Mouse (Mus musculus) forebrain, embryonic 14.5 days (tissue): ENCODE data around the gene Gpr137c. TPM values are rescaled to one million over a fixed set of nuclear protein-coding genes. Genes with fewer than 3 reads are reported as not detected.
A peak's percentile ranks its signal among the peaks of the same experiment; 100 is the strongest.

Source experiments
- ATAC-seq: fragments of 200-750 bp; cut with Nextera tagmentation; 2 replicates; pipeline ENCODE4 v1.8.0; 2017; ENCODE audit warnings: mild to moderate bottlenecking, moderate library complexity
- DNase-seq: peaks from one replicate; pipeline ENCODE4 v3.0.0-alpha.2; 2015; ENCODE audit warnings: low spot score
- H3K27ac ChIP-seq: fragments of 300-500 bp; sonication (generic); 2 replicates; pipeline ENCODE4 v1.5.1; 2014; ENCODE audit warnings: low read depth, mild to moderate bottlenecking, control low read depth, low read length, moderate library complexity
- H3K27me3 ChIP-seq: fragments of 300-500 bp; sonication (generic); replicated peaks from 2 replicates; pipeline ENCODE4 v1.6.1; 2014; ENCODE audit warnings: low read length, control low read depth, mixed read lengths; ENCODE audit not compliant: control insufficient read depth, insufficient read depth
- H3K36me3 ChIP-seq: fragments of 300-500 bp; sonication (generic); 2 replicates; pipeline ENCODE4 v1.6.1; 2014; ENCODE audit warnings: low read length, control low read depth; ENCODE audit not compliant: control insufficient read depth, insufficient read depth
- H3K4me1 ChIP-seq: fragments of 300-500 bp; sonication (generic); 2 replicates; pipeline ENCODE4 v1.6.1; 2014; ENCODE audit warnings: antibody characterized with exemption, low read length, control low read depth; ENCODE audit not compliant: control insufficient read depth, insufficient read depth
- H3K4me2 ChIP-seq: fragments of 300-500 bp; sonication (generic); 2 replicates; pipeline ENCODE4 v1.6.1; 2014; ENCODE audit warnings: mild to moderate bottlenecking, control low read depth, low read length
- H3K4me3 ChIP-seq: fragments of 300-500 bp; sonication (generic); 2 replicates; pipeline ENCODE4 v1.5.1; 2014; ENCODE audit warnings: low read depth, low read length, control low read depth
- H3K9ac ChIP-seq: fragments of 300-500 bp; sonication (generic); 2 replicates; pipeline ENCODE4 v1.6.1; 2014; ENCODE audit warnings: mild to moderate bottlenecking, low read length, control low read depth, moderate library complexity
- H3K9me3 ChIP-seq: fragments of 300-500 bp; sonication (generic); replicated peaks from 2 replicates; pipeline ENCODE4 v1.6.1; 2016; ENCODE audit warnings: low read length, control low read depth, mixed read lengths; ENCODE audit not compliant: control insufficient read depth
- WGBS: fragments of 180-500 bp; shearing (Covaris S2); extraction: QIAGEN DNeasy Blood & Tissue Kit; methylation state at CpG from one replicate; pipeline ENCODE4 v1.1.7; 2014; 5-methylcytosine and 5-hydroxymethylcytosine counted together
- polyA plus RNA-seq: library from polyadenylated mRNA; unstranded; fragments of >200 nt; fragmentation: Nextera tagmentation; extraction: Ambion mirVana; gene quantifications from 2 replicates; pipeline ENCODE4 v1.2.1, GENCODE M21; 2014

Gene Gpr137c
- polyA plus RNA-seq, 1 experiment from 2014 or later = 14.8 TPM

DNA sequence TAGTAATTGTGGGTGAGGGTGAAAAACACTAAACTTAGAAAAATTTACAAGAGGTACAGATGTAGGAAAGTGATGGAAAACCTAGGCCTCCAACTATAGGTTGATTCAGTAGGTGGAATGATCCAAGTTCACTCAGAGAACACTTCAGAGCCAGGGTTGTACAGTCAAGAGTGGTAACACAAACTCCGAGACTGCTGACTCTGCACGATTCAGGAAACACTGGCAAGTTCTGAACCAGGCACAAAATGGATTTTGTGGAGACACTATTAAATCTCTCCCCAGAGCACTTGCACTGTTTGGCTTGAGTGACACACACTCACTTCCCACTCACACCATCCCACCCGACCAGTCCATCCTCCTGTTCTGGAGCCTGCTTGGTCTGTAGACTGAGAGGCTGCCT is 103.8 kb downstream of the Gpr137c start:
- no peaks in the 10 kb centered on the region for H3K9me3 ChIP-seq
- no peak for DNase-seq
- H3K4me3 ChIP-seq = no peak overlapping the region
- no peak overlapping the region for H3K9ac ChIP-seq
- ATAC-seq = no peak
- no peak overlapping the region for H3K27ac ChIP-seq
- H3K4me2 ChIP-seq = no peak overlapping the region
- no peaks in the 10 kb centered on the region for H3K4me1 ChIP-seq
- no peaks in the 10 kb centered on the region for H3K27me3 ChIP-seq
- no peaks in the 10 kb centered on the region for H3K36me3 ChIP-seq
- WGBS = 86% methylated on average over 3 of the region's 3 CpGs

DNA sequence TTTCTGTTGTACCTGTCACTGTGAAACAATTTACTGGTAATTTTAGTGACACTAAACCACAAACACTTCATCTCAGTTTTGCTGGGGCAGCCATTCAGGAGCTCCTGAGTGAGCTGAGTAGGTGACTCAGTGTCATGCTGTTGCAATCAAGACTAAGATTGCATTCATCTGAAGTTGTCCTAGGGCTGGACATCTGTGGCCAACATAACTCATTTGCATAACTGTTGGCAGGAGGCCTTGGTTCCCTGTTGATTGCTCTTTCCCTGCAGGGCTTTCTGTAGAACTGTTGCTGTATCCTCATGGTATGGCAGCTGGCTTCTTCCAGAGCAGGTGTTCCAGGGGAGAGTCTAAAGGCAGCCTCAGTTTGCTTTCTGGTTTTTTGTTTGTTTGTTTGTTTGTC is 106.0 kb downstream of the Gpr137c start:
- Histone ChIP-seq H3K9ac (no peak overlapping the region), H3K4me3 (no peak overlapping the region), H3K36me3 (no peaks in the 10 kb centered on the region), H3K4me1 (no peaks in the 10 kb centered on the region), H3K9me3 (no peaks in the 10 kb centered on the region), H3K27ac (no peak overlapping the region), H3K27me3 (no peaks in the 10 kb centered on the region), H3K4me2 (no peak overlapping the region)
- no peak for ATAC-seq
- DNase-seq = peak; percentile 68

DNA sequence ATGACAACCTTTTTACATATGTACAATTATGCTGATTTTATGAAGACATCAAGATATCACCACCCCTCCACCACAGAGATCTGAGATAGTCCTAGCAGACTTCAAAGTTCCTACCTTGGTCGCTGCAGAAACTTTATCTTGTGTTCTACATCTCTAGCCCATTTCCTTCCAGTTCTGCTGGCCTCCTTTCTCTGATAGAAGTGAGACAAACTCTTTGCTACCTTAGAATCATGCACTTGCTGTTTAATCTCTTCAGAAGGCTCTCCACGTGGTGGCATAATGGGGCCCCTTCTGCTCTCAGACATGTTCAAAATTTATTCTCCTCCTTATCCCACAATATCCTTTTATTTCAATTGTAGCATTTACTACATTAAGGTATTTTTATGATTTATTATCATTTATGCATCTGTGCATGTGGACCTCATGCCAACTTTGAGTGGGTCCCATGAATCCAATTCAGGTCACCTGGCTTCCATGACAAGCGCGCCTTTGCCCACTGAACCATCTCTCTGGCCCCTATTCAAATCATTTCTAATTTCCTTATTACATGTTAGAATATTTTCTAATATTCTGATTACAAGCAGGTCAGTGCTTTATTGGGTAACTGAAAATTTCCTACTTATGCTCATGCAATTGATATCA is 108.7 kb downstream of the Gpr137c start:
- no peaks in the 10 kb centered on the region for H3K27me3 ChIP-seq
- no peak overlapping the region for H3K9ac ChIP-seq
- no peaks in the 10 kb centered on the region for H3K9me3 ChIP-seq
- H3K4me2 ChIP-seq = no peak overlapping the region
- H3K4me3 ChIP-seq = no peak overlapping the region
- H3K27ac ChIP-seq = no peak overlapping the region
- H3K36me3 ChIP-seq = peaks cover 21% of the 10 kb centered on the region
- ATAC-seq (no peak), DNase-seq (no peak)
- H3K4me1 ChIP-seq = 0 out of 2 replicates have a peak, but pooled peaks cover 2% of the 10 kb centered on the region
- 91% methylated on average over 4 of the region's 4 CpGs for WGBS

DNA sequence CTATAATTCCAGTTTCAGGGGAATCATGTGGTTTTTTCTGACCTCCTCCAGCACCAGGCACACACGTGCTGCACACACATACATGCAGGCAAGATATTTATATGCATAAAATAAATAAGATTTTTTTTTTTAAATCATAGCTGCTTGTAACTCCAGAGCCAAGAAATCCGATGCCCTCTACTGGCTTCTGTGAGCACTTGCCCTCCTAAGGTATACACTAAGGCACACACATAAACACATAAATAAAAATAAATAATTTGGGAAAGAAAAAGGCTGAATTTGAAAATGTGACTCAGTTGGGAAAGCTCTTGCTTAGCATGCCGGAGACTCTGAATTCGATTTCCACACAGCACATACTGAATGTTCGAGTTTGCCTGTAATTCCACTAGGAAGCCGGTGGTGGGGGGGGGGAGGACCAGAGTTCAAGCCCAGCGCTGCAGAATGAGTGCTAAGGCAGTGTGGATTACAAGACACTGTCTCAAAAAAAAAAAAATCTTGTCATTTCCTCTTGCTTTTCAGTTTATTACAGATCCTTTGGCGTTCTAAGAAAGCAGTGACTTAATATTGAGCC is 109.6 kb downstream of the Gpr137c start:
- ATAC-seq (peak; percentile 17; the same call in 1 of the 2 replicates), DNase-seq (peak; percentile 44)
- Histone ChIP-seq H3K4me2 (peak overlapping the region; percentile 44), H3K36me3 (peaks cover 28% of the 10 kb centered on the region), H3K27ac (0 out of 2 replicates have a peak overlapping the region, but pooled peaks have one; percentile 82), H3K9ac (peak overlapping the region; percentile 33; the same call in 1 of the 2 replicates), H3K27me3 (no peaks in the 10 kb centered on the region), H3K9me3 (no peaks in the 10 kb centered on the region), H3K4me3 (peak overlapping the region; percentile 83), H3K4me1 (0 out of 2 replicates have a peak, but pooled peaks cover 2% of the 10 kb centered on the region)
- WGBS = 15% methylated on average over 8 of the region's 8 CpGs

DNA sequence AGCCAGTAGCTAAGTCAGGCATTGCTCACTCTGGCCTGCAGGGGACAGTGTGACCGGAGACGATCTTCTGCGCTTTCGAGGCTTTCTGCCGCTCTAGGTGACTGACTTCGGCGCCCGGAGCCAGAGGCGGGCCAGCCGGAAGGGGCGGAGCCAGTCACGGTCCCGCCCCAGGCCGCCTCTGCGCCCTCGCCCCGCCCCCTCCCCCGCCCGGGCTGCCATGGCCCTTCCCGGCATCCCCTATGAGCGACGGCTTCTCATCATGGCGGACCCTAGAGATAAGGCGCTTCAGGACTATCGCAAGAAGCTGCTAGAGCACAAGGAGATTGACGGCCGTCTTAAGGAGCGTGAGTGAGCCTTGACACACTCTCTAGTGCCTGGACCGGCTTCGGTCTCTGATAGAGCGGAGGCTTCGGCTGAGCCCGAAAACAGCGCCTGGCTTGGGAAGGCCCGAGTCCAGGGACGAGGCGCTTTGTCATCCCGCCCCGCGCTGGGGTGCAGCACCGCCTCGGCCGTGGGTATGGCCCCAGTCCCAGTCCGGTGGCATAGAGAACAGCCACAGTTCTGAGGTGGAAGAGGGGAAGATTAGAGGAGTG is 110.2 kb downstream of the Gpr137c start, which contains the start of gene Psmc6:
Gene Psmc6 (plus strand): TSS at position 200 of the 593 bp plus-strand sequence.
- 0 out of 2 replicates have a peak, but pooled peaks cover 2% of the 10 kb centered on the region for H3K4me1 ChIP-seq
- peak within 1 kb of the TSS; percentile 83 for H3K4me3 ChIP-seq
- peak within 1 kb of the TSS; percentile 82 for H3K27ac ChIP-seq
- no peaks in the 10 kb centered on the region for H3K27me3 ChIP-seq
- peaks cover 31% of the 10 kb centered on the region for H3K36me3 ChIP-seq
- ATAC-seq (peak; percentile 97), DNase-seq (peak; percentile 96)
- peak within 1 kb of the TSS; percentile 93 for H3K9ac ChIP-seq
- WGBS = under 1% methylated on average over 36 of the region's 44 CpGs
- no peaks in the 10 kb centered on the region for H3K9me3 ChIP-seq
- H3K4me2 ChIP-seq = peak within 1 kb of the TSS; percentile 68

Other genes starting within 250 kb of the Gpr137c start
- 0.22 and 0.27 TPM in 2 replicates for gene Ptger2, start 231.5 kb upstream of the Gpr137c start, polyA plus RNA-seq
- gene Txndc16, start 611 bp downstream of the Gpr137c start, polyA plus RNA-seq = 29.1 and 36.4 TPM in 2 replicates
- 19.4 and 23.0 TPM in 2 replicates for gene Ero1l, start 99.1 kb downstream of the Gpr137c start, polyA plus RNA-seq
- gene Psmc6, start 110.1 kb downstream of the Gpr137c start, polyA plus RNA-seq = 218 and 228 TPM in 2 replicates
- gene Styx, start 131.4 kb downstream of the Gpr137c start, polyA plus RNA-seq = 47.5 and 57.5 TPM in 2 replicates
- gene Gnpnat1, start 185.2 kb downstream of the Gpr137c start, polyA plus RNA-seq = 26.4 and 29.5 TPM in 2 replicates